Mouse (Mus musculus) ovary, postnatal 10 days (tissue): ENCODE measurements around the gene Agbl3.

Experiments used
- DNase-seq: peaks from one replicate; pipeline ENCODE4 v3.0.0; 2022; ENCODE audit warnings: low spot score

The Agbl3 gene

GRCm38 (mm10) chr6:34780231-34780942 lies at the start of gene Agbl3:
Agbl3 (plus strand) TSS chr6:34780432.
- peak; percentile 96 for DNase-seq

DNA sequence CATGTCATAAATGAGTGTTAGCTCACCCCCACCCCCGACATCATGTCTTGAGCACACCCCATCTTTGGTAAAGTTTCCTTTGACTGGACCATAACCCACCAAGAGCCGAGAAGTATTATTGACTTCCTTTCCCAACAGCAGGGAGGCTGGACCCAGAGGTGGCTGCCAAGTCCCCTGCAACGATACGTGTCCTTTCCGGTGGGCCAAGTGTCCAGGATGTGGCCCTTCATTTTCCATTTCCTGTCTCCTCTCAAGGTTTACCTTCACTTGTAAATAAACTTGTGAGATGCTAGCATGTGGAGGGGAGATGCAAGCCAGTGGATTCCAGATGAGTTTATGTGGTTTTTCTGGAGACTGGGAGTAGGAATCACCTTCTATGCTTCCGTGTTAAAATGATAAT lies 49.2 kb upstream of the Agbl3 start:
- DNase-seq = no peak

DNA sequence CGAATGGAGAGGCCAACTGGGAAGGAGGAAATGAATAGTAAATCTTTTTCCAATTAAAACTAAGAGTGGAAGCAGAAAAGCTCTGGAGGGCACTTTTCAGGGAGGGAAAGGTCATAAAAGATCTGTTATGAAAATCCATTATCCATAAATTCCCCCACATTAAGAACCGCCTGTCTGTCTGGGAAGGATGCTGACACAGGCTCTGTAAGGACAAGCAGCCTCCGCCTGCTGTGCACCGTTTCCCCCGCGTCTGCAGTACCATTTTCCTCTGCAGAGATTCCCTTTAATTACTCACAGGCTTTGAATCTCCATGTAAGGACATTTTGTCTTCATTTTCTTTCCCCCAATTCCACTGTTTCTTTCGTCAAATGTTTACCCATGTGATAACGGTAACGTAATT lies 48.7 kb upstream of the Agbl3 start:
- no peak for DNase-seq

GRCm38 (mm10) chr6:34734940-34735695 lies 45.1 kb upstream of the Agbl3 start:
- no peak for DNase-seq

DNA sequence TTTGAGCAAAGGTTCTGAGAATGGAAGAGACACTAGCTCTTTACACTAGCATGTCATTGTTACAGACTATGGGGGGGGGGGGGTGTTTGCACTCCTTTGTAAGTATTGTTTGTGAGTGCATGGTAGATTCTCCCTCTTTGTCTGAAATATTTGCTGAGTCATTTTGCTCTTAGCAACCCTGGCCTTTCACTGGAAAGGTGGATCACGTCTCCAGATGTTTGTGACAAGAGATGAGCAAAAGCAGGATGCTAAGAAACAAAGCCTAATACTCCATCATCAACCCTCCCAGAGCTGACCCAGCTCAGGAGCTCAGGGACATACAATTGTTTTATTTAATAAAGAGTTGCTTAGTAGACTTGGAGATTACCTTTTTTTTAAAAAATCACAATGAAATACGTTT lies 43.3 kb upstream of the Agbl3 start:
- DNase-seq = no peak

DNA sequence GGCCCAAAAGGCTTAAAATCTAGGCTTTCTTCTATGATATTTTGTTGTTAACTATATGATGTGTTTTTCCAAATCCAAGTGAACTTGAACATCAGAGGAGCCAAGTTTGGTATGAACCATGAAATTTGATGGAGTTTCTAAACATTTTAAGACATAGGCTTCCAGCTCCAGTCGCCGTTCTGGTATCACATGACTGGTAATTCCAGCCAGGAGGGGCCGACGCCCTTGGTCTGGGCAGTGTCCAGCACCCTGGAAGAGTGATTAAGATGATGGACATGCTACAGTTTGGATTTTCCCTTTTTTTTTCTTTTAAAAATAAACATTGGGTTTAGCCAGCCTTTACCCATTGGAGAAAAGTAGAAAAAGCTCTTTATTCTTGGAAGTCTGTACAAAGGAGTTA lies 36.3 kb upstream of the Agbl3 start:
- DNase-seq = no peak

- DNase-seq = no peak
These were observed 32.4 kb upstream of the Agbl3 start for GRCm38 (mm10) chr6:34747846-34748245.

GRCm38 (mm10) chr6:34748566-34748965 lies 31.7 kb upstream of the Agbl3 start:
- DNase-seq = no peak

DNA sequence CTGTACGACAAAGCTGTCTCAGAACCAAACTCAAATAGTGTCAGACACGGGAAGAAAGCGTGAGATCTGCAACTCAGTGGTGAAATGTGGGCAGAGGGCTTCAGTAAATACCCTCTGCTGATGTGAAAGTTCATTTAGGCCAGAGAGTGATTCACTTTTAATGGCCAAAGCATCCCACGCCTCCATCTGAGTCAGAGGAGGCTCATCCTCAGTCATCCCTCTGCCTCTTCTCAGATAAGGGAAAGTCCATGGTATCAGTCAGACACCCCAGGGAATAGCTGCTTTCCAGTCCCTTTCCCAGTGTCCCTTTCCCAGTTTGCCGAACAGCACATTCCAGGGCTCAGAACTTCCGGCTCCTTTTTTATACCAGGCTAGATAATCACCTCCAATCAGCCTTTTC lies 30.7 kb upstream of the Agbl3 start:
- no peak for DNase-seq

DNA sequence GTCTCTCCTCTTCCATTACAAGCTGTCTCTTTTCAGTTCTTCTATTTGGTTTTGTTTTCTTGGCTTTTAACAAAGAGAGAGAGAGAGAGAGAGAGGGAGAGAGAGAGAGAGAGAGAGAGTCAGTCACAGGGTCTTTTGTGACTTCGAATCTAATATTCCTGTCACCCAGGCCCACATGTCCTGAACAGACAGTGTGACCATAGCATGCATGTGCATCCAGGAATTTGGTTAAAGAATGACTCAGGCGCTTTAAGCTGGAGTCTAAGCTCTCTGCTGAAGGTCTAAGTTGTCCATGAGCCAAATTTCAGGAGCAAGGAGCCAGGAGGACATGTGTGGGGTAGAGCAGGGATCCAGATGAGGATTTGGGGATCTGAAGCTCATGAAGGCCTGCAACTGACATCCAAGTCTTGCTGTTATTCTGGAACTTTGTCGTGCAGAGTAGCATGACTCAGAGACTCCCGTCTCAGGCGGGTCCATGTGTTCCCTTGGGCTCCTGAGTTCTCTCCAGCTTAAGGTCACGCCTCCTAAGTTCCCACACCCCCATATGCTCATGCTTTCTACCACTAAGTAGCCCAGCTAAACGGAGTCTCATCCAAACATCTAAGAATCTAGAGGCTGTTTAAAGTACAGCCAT lies 29.6 kb upstream of the Agbl3 start:
- no peak for DNase-seq

- DNase-seq = no peak
These were observed 28.6 kb upstream of the Agbl3 start for GRCm38 (mm10) chr6:34751625-34752024.

GRCm38 (mm10) chr6:34754448-34754847 lies 25.8 kb upstream of the Agbl3 start:
- no peak for DNase-seq

DNA sequence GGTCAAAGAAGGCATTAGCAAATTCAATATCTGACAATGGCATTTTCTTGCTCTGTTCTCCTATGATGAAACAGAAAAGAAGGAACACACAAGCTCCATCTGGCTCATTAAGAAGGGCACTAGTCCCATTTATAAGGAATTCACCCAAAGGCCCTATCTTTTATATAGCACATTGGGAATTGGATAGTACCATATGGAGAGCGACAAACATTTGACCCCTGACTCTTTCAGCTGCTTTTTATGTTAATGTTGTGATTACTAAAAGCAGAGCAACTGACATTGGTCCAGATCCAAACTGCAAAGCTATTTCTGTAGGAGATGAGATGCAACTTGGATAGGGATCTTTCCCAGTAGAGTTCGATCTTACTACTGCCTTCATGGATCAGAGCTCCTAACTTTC lies 21.9 kb upstream of the Agbl3 start:
- DNase-seq = no peak

DNA sequence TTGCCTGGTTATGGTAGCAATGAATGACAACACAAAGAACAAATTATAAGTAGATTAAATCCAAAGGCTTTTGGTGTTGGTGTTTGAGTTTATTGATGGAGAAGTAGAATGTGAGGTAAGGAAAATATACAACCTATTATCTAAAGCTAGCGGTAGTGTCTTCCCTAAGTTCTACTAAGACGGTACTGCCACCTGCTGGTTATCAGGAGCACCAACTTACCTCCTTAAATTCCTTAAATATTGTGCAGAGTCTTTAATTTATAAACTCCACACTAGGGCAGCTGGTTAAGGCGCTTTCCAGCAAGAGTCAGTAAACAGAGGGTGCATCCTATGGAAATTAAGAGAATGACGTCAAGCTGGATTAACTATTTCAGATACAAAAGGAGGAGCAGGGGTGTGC lies 20.2 kb upstream of the Agbl3 start:
- DNase-seq = no peak

GRCm38 (mm10) chr6:34765721-34766120 lies 14.5 kb upstream of the Agbl3 start:
- DNase-seq = no peak

GRCm38 (mm10) chr6:34769984-34770383 lies 10.2 kb upstream of the Agbl3 start:
- no peak for DNase-seq

DNA sequence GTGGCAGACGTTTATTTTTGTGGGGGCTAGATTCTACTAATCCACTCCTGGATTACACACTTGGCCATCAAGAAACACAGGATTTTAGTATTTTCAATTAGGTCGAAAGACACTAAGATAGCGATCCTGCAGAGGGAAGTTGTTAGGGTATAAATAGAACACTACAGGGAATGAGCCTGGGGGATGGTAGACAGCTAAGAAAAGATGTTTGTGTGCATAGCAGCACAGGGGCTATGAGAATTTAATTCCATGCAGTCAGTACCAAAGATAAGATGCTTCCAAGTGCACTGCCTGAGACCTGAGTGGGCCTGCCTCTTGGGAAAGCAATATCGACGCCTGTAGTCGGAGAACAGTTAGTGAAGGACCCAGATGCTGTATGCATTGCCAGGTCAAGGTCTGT lies 9.7 kb upstream of the Agbl3 start:
- DNase-seq = no peak

GRCm38 (mm10) chr6:34776396-34776795 lies 3.8 kb upstream of the Agbl3 start:
- DNase-seq = no peak

- DNase-seq = no peak
These were observed 3.1 kb upstream of the Agbl3 start for GRCm38 (mm10) chr6:34777094-34777493.

DNA sequence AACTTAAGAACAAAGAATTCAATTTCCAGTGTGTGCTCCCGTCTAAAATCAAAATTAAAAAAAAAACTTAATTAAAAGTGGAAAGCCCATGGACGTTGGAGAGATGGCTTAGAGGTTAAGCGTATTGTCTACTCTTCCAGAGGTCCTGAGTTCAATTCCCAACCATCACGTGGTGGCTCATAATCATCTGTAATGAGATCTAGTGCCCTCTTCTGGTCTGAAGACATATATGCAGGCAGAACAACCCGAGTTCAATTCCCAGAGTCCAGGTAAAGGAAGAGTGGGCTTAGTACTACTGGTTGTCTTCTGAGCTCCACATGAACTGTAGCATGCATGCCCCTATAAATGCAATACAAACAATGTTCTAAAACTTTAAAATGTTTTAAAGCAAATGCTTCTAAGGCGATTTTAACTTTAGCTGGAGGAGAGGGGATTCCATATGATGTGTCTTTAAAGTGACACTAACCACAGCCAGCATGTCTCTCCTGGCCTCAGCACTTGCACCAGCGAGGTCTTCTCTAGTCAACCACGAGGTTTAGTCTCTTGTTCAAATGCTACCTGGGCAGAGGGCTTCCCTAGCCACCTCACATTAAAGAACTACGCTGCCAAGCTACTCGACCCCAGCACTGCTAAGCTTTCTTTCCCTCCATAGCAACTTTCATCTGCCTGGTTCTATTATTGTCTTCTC lies 2.1 kb upstream of the Agbl3 start:
- DNase-seq = no peak

GRCm38 (mm10) chr6:34780943-34781289 lies 684 bp downstream of the Agbl3 start:
- DNase-seq = no peak

GRCm38 (mm10) chr6:34782493-34782892 lies 2.3 kb downstream of the Agbl3 start:
- DNase-seq = no peak

DNA sequence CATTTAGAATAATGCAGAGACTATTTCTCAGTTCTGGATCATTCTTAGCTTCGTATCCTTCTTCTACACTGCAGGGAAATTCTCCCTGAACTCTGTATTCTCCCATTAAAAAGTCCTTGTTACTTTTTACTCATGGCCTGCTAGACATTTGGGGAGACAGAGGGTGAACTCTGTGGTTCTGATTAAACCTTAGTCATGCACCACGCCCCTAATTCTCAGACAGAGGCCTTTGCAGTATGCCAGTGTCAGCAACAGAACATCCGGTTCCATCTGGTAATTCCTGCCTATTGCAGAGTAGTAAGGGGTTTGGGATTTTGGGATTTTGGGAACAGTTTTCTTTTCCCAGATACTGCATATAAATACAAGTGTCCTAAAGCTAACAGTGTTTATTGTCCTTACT lies 16.6 kb downstream of the Agbl3 start:
- no peak for DNase-seq
